Mouse (Mus musculus) bone marrow macrophage, adult 2 months (primary cell): ENCODE data around the gene Inca1.

Source experiments
- CTCF ChIP-seq: IDR thresholded peaks from 2 replicates; pipeline ENCODE4 v1.5.1; 2012; ENCODE audit warnings: low read depth, mild to moderate bottlenecking, low read length, moderate library complexity
- POLR2A ChIP-seq: IDR thresholded peaks from 2 replicates; pipeline ENCODE4 v1.6.1; 2012; ENCODE audit warnings: mild to moderate bottlenecking, low read depth, low read length, borderline replicate concordance

DNA sequence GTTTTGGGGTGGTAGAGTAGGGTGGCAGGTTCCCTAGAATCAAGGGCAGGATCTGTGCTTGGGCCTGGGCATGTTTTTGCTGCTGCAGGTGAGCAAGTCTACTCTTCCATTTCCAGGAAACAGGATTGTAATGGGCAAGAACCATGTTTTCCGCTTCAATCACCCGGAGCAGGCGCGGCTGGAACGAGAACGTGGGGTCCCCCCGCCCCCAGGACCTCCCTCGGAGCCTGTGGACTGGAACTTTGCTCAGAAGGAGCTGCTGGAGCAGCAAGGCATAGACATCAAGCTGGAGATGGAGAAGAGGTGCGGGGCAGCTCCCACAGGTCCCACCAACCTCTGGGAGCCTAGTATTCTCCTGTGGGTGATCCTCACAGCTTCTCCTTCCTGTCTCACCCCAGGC is 24.8 kb upstream of the Inca1 start:
- no peak for TF ChIP-seq POLR2A
- TF ChIP-seq CTCF = no peak
